Mouse (Mus musculus): ENCODE results near the gene Inpp1. TPM values are rescaled to one million over a fixed set of nuclear protein-coding genes. Genes with fewer than 3 reads are reported as not detected.

Gene Inpp1
- polyA plus RNA-seq, 1 experiment from 2014 or later: 18.6 TPM

- 73% methylated on average over 1 of the region's 1 CpGs for WGBS
- no peak overlapping the region for H3K9ac ChIP-seq (ENCODE audit: low read length)
- H3K9me3 ChIP-seq (replicated peaks; ENCODE audit: control insufficient read depth, low read length): no peaks in the 10 kb centered on the region
- no peak overlapping the region for H3K27ac ChIP-seq (ENCODE audit: low read length)
- no peak for ATAC-seq (replicated peaks; ENCODE audit: extremely low read depth, insufficient read depth, low FRiP score)
- H3K4me1 ChIP-seq (ENCODE audit: control insufficient read depth, insufficient read depth, low read length): peaks cover under 1% of the 10 kb centered on the region
- H3K27me3 ChIP-seq (ENCODE audit: control insufficient read depth, insufficient read depth, low read length): no peaks in the 10 kb centered on the region
- H3K4me3 ChIP-seq (ENCODE audit: low read length): no peak overlapping the region
- H3K36me3 ChIP-seq (ENCODE audit: control insufficient read depth, insufficient read depth): no peaks in the 10 kb centered on the region
- H3K4me2 ChIP-seq (ENCODE audit: low read depth, low read length): no peak overlapping the region
These were observed 59.3 kb downstream of the Inpp1 start for GRCm38 (mm10) chr1:52758174-52758573.

- Histone ChIP-seq H3K27me3 (ENCODE audit: control insufficient read depth, insufficient read depth, low read length) (no peaks in the 10 kb centered on the region), H3K4me1 (ENCODE audit: control insufficient read depth, insufficient read depth, low read length) (peaks cover 4% of the 10 kb centered on the region), H3K9ac (ENCODE audit: low read length) (no peak overlapping the region), H3K9me3 (replicated peaks; ENCODE audit: control insufficient read depth, low read length) (no peaks in the 10 kb centered on the region), H3K27ac (ENCODE audit: low read length) (no peak overlapping the region), H3K36me3 (ENCODE audit: control insufficient read depth, insufficient read depth) (no peaks in the 10 kb centered on the region), H3K4me2 (ENCODE audit: low read depth, low read length) (no peak overlapping the region), H3K4me3 (ENCODE audit: low read length) (no peak overlapping the region)
- WGBS: 95% methylated on average over 1 of the region's 1 CpGs
- no peak for ATAC-seq (replicated peaks; ENCODE audit: extremely low read depth, insufficient read depth, low FRiP score)
These were observed 63.2 kb downstream of the Inpp1 start for GRCm38 (mm10) chr1:52754331-52754730.

- Histone ChIP-seq H3K4me1 (ENCODE audit: control insufficient read depth, insufficient read depth, low read length) (peaks cover 4% of the 10 kb centered on the region), H3K9me3 (replicated peaks; ENCODE audit: control insufficient read depth, low read length) (no peaks in the 10 kb centered on the region), H3K36me3 (ENCODE audit: control insufficient read depth, insufficient read depth) (no peaks in the 10 kb centered on the region), H3K4me2 (ENCODE audit: low read depth, low read length) (no peak overlapping the region), H3K27ac (ENCODE audit: low read length) (no peak overlapping the region), H3K9ac (ENCODE audit: low read length) (no peak overlapping the region), H3K27me3 (ENCODE audit: control insufficient read depth, insufficient read depth, low read length) (no peaks in the 10 kb centered on the region), H3K4me3 (ENCODE audit: low read length) (no peak overlapping the region)
- no peak for ATAC-seq (replicated peaks; ENCODE audit: extremely low read depth, insufficient read depth, low FRiP score)
- 79% methylated on average over 2 of the region's 2 CpGs for WGBS
These were observed 63.7 kb downstream of the Inpp1 start for GRCm38 (mm10) chr1:52753828-52754227.

DNA sequence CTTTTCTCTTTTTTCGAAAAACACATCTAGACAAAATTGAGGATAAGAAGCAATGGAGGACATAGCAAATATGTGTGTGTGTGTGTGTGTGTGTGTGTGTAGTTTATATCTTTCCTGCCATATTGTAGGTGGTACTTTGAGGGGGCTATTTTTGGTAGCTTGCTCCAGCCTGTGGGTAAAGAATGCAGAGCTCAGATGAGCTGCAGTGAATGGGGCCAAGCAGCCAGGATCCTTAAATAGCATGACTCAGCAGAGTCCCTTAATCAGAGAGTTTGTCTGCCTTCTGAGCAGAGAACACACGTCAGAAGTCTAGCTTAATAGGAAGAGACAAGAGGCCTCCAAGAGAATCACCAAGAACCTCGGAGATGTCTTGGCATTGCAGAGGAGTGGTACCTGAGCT, 64.8 kb downstream of the Inpp1 start:
- Histone ChIP-seq H3K4me2 (ENCODE audit: low read depth, low read length) (no peak overlapping the region), H3K27me3 (ENCODE audit: control insufficient read depth, insufficient read depth, low read length) (no peaks in the 10 kb centered on the region), H3K9me3 (replicated peaks; ENCODE audit: control insufficient read depth, low read length) (no peaks in the 10 kb centered on the region), H3K27ac (ENCODE audit: low read length) (peak overlapping the region; percentile 56), H3K9ac (ENCODE audit: low read length) (no peak overlapping the region), H3K4me1 (ENCODE audit: control insufficient read depth, insufficient read depth, low read length) (peaks cover 4% of the 10 kb centered on the region), H3K4me3 (ENCODE audit: low read length) (no peak overlapping the region), H3K36me3 (ENCODE audit: control insufficient read depth, insufficient read depth) (no peaks in the 10 kb centered on the region)
- peak; percentile 90 for ATAC-seq (replicated peaks; ENCODE audit: extremely low read depth, insufficient read depth, low FRiP score)
- WGBS: 45% methylated on average over 3 of the region's 3 CpGs

DNA sequence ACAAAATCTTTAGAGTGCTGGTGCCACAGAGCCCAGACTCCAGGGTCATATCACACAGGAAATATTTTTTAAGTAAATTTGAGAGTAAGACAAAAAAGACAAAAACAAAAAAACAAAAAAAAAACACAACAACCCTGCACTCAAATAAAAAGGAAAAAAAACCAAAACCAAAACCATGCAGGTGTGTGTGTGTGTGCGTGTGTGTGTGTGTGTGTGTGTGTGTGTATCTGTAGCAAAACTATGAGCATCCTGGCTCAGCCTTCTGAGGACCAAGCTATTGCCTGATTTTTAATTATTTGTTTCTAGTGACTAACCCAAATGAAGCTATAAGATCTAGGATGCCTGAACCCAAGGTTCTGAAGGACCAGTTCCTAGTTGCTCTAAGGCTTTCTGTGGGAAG, 65.9 kb downstream of the Inpp1 start:
- Histone ChIP-seq H3K27ac (ENCODE audit: low read length) (no peak overlapping the region), H3K4me3 (ENCODE audit: low read length) (no peak overlapping the region), H3K9me3 (replicated peaks; ENCODE audit: control insufficient read depth, low read length) (no peaks in the 10 kb centered on the region), H3K9ac (ENCODE audit: low read length) (no peak overlapping the region), H3K4me1 (ENCODE audit: control insufficient read depth, insufficient read depth, low read length) (peaks cover 4% of the 10 kb centered on the region), H3K27me3 (ENCODE audit: control insufficient read depth, insufficient read depth, low read length) (no peaks in the 10 kb centered on the region), H3K36me3 (ENCODE audit: control insufficient read depth, insufficient read depth) (no peaks in the 10 kb centered on the region), H3K4me2 (ENCODE audit: low read depth, low read length) (no peak overlapping the region)
- ATAC-seq (replicated peaks; ENCODE audit: extremely low read depth, insufficient read depth, low FRiP score): no peak
- WGBS: 83% methylated on average over 1 of the region's 1 CpGs

DNA sequence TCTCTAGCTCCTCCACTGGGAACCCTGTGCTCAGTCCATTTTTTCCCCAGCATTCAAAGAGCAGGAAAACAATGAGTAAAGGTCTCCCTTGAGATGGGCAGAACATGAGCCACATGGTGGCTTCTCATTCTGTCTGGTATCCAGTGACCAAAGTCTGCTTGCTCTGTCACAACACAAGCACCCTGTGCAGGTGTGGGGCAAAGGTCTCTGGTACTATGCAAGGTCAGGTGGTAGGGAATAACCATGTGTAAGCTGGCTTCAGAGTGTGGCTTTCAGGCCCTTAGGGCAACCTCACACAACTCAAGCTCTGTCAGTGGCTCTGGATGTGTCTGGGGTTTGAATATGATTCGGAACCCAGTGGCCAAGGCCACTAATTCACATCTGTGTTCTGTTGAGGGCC, 67.5 kb downstream of the Inpp1 start:
- Histone ChIP-seq H3K27ac (ENCODE audit: low read length) (no peak overlapping the region), H3K4me3 (ENCODE audit: low read length) (no peak overlapping the region), H3K4me2 (ENCODE audit: low read depth, low read length) (no peak overlapping the region), H3K4me1 (ENCODE audit: control insufficient read depth, insufficient read depth, low read length) (peaks cover 4% of the 10 kb centered on the region), H3K36me3 (ENCODE audit: control insufficient read depth, insufficient read depth) (no peaks in the 10 kb centered on the region), H3K27me3 (ENCODE audit: control insufficient read depth, insufficient read depth, low read length) (no peaks in the 10 kb centered on the region), H3K9ac (ENCODE audit: low read length) (no peak overlapping the region), H3K9me3 (replicated peaks; ENCODE audit: control insufficient read depth, low read length) (no peaks in the 10 kb centered on the region)
- ATAC-seq (replicated peaks; ENCODE audit: extremely low read depth, insufficient read depth, low FRiP score): no peak
- WGBS: 86% methylated on average over 1 of the region's 1 CpGs

GRCm38 (mm10) chr1:52748260-52748659, 69.2 kb downstream of the Inpp1 start:
- no peaks in the 10 kb centered on the region for H3K36me3 ChIP-seq (ENCODE audit: control insufficient read depth, insufficient read depth)
- ATAC-seq (replicated peaks; ENCODE audit: extremely low read depth, insufficient read depth, low FRiP score): no peak
- H3K9ac ChIP-seq (ENCODE audit: low read length): no peak overlapping the region
- no peaks in the 10 kb centered on the region for H3K27me3 ChIP-seq (ENCODE audit: control insufficient read depth, insufficient read depth, low read length)
- H3K9me3 ChIP-seq (replicated peaks; ENCODE audit: control insufficient read depth, low read length): no peaks in the 10 kb centered on the region
- no peak overlapping the region for H3K4me3 ChIP-seq (ENCODE audit: low read length)
- WGBS: 18% methylated on average over 3 of the region's 3 CpGs
- H3K4me2 ChIP-seq (ENCODE audit: low read depth, low read length): no peak overlapping the region
- peaks cover 4% of the 10 kb centered on the region for H3K4me1 ChIP-seq (ENCODE audit: control insufficient read depth, insufficient read depth, low read length)
- H3K27ac ChIP-seq (ENCODE audit: low read length): no peak overlapping the region

GRCm38 (mm10) chr1:52742567-52742966, 74.9 kb downstream of the Inpp1 start:
- WGBS: 59% methylated on average over 5 of the region's 5 CpGs

More at GRCm38 (mm10) chr1:52742567-52742966, 74.9 kb downstream of the Inpp1 start:
- Histone ChIP-seq H3K9me3 (replicated peaks; ENCODE audit: control insufficient read depth, low read length) (no peaks in the 10 kb centered on the region), H3K4me1 (ENCODE audit: control insufficient read depth, insufficient read depth, low read length) (no peaks in the 10 kb centered on the region), H3K4me3 (ENCODE audit: low read length) (no peak overlapping the region), H3K27ac (ENCODE audit: low read length) (no peak overlapping the region), H3K36me3 (ENCODE audit: control insufficient read depth, insufficient read depth) (no peaks in the 10 kb centered on the region), H3K27me3 (ENCODE audit: control insufficient read depth, insufficient read depth, low read length) (no peaks in the 10 kb centered on the region), H3K4me2 (ENCODE audit: low read depth, low read length) (no peak overlapping the region), H3K9ac (ENCODE audit: low read length) (no peak overlapping the region)
- ATAC-seq (replicated peaks; ENCODE audit: extremely low read depth, insufficient read depth, low FRiP score): no peak

Measured in heart, embryonic 16.5 days (tissue).